Mouse (Mus musculus) adrenal gland, adult 8-10 months (tissue): Measurements from ENCODE around the gene Crxos. TPM values are rescaled to one million over a fixed set of nuclear protein-coding genes. Genes with fewer than 3 reads are reported as not detected.

ENCODE experiments used
- DNase-seq: peaks from one replicate; pipeline ENCODE4 v3.0.0; 2022
- total RNA-seq, 4 experiments: library from RNA; stranded (reverse); gene quantifications; 2 replicates each; pipeline ENCODE4 v1.2.4; 2022

Crxos gene
- total RNA-seq, 4 experiments from 2014 or later = not detected

- DNase-seq = peak; percentile 82
Observed at GRCm38 (mm10) chr7:15922220-15922773, 39.9 kb downstream of the Crxos start, which contains the start of gene Selenow. Gene Selenow, minus strand, starts transcription at chr7:15922402.

GRCm38 (mm10) chr7:15929910-15930309 lies 47.5 kb downstream of the Crxos start:
- DNase-seq = peak; percentile 52

- no peak for DNase-seq
Observed at GRCm38 (mm10) chr7:15930543-15930942, 48.1 kb downstream of the Crxos start.

- DNase-seq = no peak
Observed at GRCm38 (mm10) chr7:15931635-15932034, 49.2 kb downstream of the Crxos start.

- DNase-seq = no peak
Observed at GRCm38 (mm10) chr7:15933437-15934359, 51.3 kb downstream of the Crxos start.

GRCm38 (mm10) chr7:15937491-15937890 lies 55.1 kb downstream of the Crxos start:
- no peak for DNase-seq

GRCm38 (mm10) chr7:15938621-15939020 lies 56.2 kb downstream of the Crxos start:
- no peak for DNase-seq

- DNase-seq = no peak
Observed at GRCm38 (mm10) chr7:15944311-15944710, 61.9 kb downstream of the Crxos start.

GRCm38 (mm10) chr7:15945211-15945610 lies 62.8 kb downstream of the Crxos start:
- no peak for DNase-seq

- DNase-seq = peak; percentile 93
Observed at GRCm38 (mm10) chr7:15945721-15946536, 63.5 kb downstream of the Crxos start, which contains the start of gene Nop53. Gene Nop53, minus strand, starts transcription at chr7:15946074.

- no peak for DNase-seq
Observed at GRCm38 (mm10) chr7:15947653-15948260, 65.3 kb downstream of the Crxos start.

- DNase-seq = peak; percentile 84
Observed at GRCm38 (mm10) chr7:15948381-15948941, 66.0 kb downstream of the Crxos start.

GRCm38 (mm10) chr7:15949216-15949790 lies 66.9 kb downstream of the Crxos start:
- no peak for DNase-seq

- no peak for DNase-seq
Observed at GRCm38 (mm10) chr7:15950008-15950407, 67.6 kb downstream of the Crxos start.

- DNase-seq = no peak
Observed at GRCm38 (mm10) chr7:15952416-15952815, 70.0 kb downstream of the Crxos start.

Other genes with a start within 250 kb of the Crxos start
- not detected for gene Obox3, start 242.7 kb upstream of the Crxos start, total RNA-seq
- gene Obox5, start 132.5 kb upstream of the Crxos start, total RNA-seq = not detected
- not detected for gene Obox6, start 42.9 kb upstream of the Crxos start, total RNA-seq
- not detected for gene Crx, start 2.6 kb upstream of the Crxos start, total RNA-seq
- gene Selenow, start 39.8 kb downstream of the Crxos start, total RNA-seq = 100 to 1,000 TPM; 169 to 222 (median 210) TPM
- gene Nop53, start 63.5 kb downstream of the Crxos start, total RNA-seq = 100 to 1,000 TPM; 175 to 199 (median 191) TPM
- 10 to 100 TPM; 23.3 to 100.0 (median 41.1) TPM for gene Ehd2, start 85.0 kb downstream of the Crxos start, total RNA-seq
- 10 to 100 TPM in 3 of 4 experiments, 1 to 10 TPM in 1; 7.2 to 16.9 (median 10.6) TPM for gene Bicra, start 165.3 kb downstream of the Crxos start, total RNA-seq
- under 1 TPM in 3 of 4 experiments, not detected in 1; 0.10 to 0.28 (median 0.12) TPM for gene Zfp541, start 179.2 kb downstream of the Crxos start, total RNA-seq
- 100 to 1,000 TPM; 175 to 194 (median 175) TPM for gene Napa, start 215.8 kb downstream of the Crxos start, total RNA-seq
- 10 to 100 TPM; 19.6 to 35.1 (median 30.2) TPM for gene Kptn, start 237.3 kb downstream of the Crxos start, total RNA-seq
- 1 to 10 TPM; 2.8 to 5.5 (median 4.1) TPM for gene Slc8a2, start 247.2 kb downstream of the Crxos start, total RNA-seq